Mouse (Mus musculus): ENCODE measurements at regions not wholly inside any gene's neighbourhood (a gene's known extent, or its start where the extent isn't known, plus 50 kb on each side); places are given as distances from the start of the nearest gene placed in this dataset.

GRCm38 (mm10) chr1:23705489-23705888 lies 56.1 kb upstream of the B3gat2 start:
- peak; percentile 31 for DNase-seq (ENCODE audit: low read depth, low spot score)
- Histone ChIP-seq H3K4me3 (ENCODE audit: control insufficient read depth in 1 of 2, insufficient read depth in 1 of 2, low read depth in 2 of 2, low read length in 2 of 2) (no peak overlapping the region), H3K27ac (ENCODE audit: control insufficient read depth, low read depth, low read length) (no peak overlapping the region), H3K4me1 (ENCODE audit: control insufficient read depth in 1 of 2, insufficient read depth in 2 of 2, low read length in 2 of 2) (no peaks in the 10 kb centered on the region), H3K27me3 (ENCODE audit: control insufficient read depth in 1 of 2, insufficient read depth in 2 of 2, low read length in 2 of 2) (no peaks in the 10 kb centered on the region; a peak in 1 of 4 replicates), H3K9me3 (replicated peaks; ENCODE audit: insufficient read depth, low read length) (no peaks in the 10 kb centered on the region), H3K36me3 (ENCODE audit: control insufficient read depth in 1 of 2, insufficient read depth in 2 of 2, low read length in 2 of 2) (no peaks in the 10 kb centered on the region), H3K9ac (ENCODE audit: control insufficient read depth, low read depth, low read length, poor library complexity, severe bottlenecking) (no peak overlapping the region), H3K79me2 (ENCODE audit: control insufficient read depth, insufficient read depth, low read length, poor library complexity) (no peaks in the 10 kb centered on the region)
- TF ChIP-seq ZNF384 (IDR thresholded peaks at IDR 0.05; ENCODE audit: low read depth, low read length) (no peak), MAFK (IDR thresholded peaks at IDR 0.05; ENCODE audit: borderline replicate concordance, low read depth, low read length) (no peak), E2F4 (IDR thresholded peaks at IDR 0.05; ENCODE audit: borderline replicate concordance, low read depth, low read length) (no peak), ZC3H11A (IDR thresholded peaks at IDR 0.05; ENCODE audit: low read depth, low read length) (peak; percentile 9; the same call in 1 of the 2 replicates), ELF1 (IDR thresholded peaks at IDR 0.05; ENCODE audit: low read depth, low read length) (no peak), MYC (IDR thresholded peaks at IDR 0.05; ENCODE audit: low read depth, low read length) (no peak), NRF1 (IDR thresholded peaks at IDR 0.05; ENCODE audit: insufficient read depth, low read depth, low read length, poor library complexity, severe bottlenecking) (no peak), SMC3 (IDR thresholded peaks at IDR 0.05; ENCODE audit: low read depth, low read length) (peak; percentile 60), GABPA (IDR thresholded peaks at IDR 0.05; ENCODE audit: low read depth, low read length) (no peak), ZKSCAN1 (IDR thresholded peaks at IDR 0.05; ENCODE audit: low read depth, low read length) (no peak), POLR2A (IDR thresholded peaks at IDR 0.05; ENCODE audit: control insufficient read depth in 1 of 2, insufficient read depth in 1 of 2, low read depth in 1 of 2, low read length in 2 of 2, poor library complexity in 1 of 2) (no peak), CTCF (IDR thresholded peaks at IDR 0.05 in 2 of 3, conservative IDR thresholded peaks at IDR 0.05 in 1 of 3; ENCODE audit: control insufficient read depth in 1 of 3, insufficient read depth in 1 of 3, low read depth in 2 of 3, low read length in 3 of 3, poor library complexity in 1 of 3, severe bottlenecking in 1 of 3) (peak; percentile 25 to 69 (median 59)), RAD21 (IDR thresholded peaks at IDR 0.05; ENCODE audit: low read depth, low read length) (peak; percentile 58), UBTF (IDR thresholded peaks at IDR 0.05; ENCODE audit: borderline replicate concordance, insufficient read depth, low read depth, low read length) (no peak)

- no peak overlapping the region for H3K27ac ChIP-seq (ENCODE audit: control insufficient read depth, low read depth, low read length)
- no peak overlapping the region for H3K4me3 ChIP-seq (ENCODE audit: control insufficient read depth in 1 of 2, insufficient read depth in 1 of 2, low read depth in 2 of 2, low read length in 2 of 2)
Observed at GRCm38 (mm10) chr1:23706450-23706849, 55.1 kb upstream of the B3gat2 start.

More at GRCm38 (mm10) chr1:23706450-23706849, 55.1 kb upstream of the B3gat2 start:
- no peak for TF ChIP-seq RAD21 (IDR thresholded peaks at IDR 0.05; ENCODE audit: low read depth, low read length)
- TF ChIP-seq MAX (IDR thresholded peaks at IDR 0.05; ENCODE audit: low read length), result no peak
- no peak for TF ChIP-seq USF1 (IDR thresholded peaks at IDR 0.05; ENCODE audit: low read depth, low read length)
- TF ChIP-seq MEF2A (IDR thresholded peaks at IDR 0.05; ENCODE audit: extremely low read depth, insufficient replicate concordance, low read depth, low read length, poor library complexity, severe bottlenecking), result no peak
- TF ChIP-seq RCOR1 (IDR thresholded peaks at IDR 0.05; ENCODE audit: low read depth, low read length), result no peak
- no peak for TF ChIP-seq ZKSCAN1 (IDR thresholded peaks at IDR 0.05; ENCODE audit: low read depth, low read length)
- no peak for TF ChIP-seq ZC3H11A (IDR thresholded peaks at IDR 0.05; ENCODE audit: low read depth, low read length)
- no peak for TF ChIP-seq GABPA (IDR thresholded peaks at IDR 0.05; ENCODE audit: low read depth, low read length)
- no peak for TF ChIP-seq SMC3 (IDR thresholded peaks at IDR 0.05; ENCODE audit: low read depth, low read length)
- no peak for TF ChIP-seq POLR2AphosphoS2 (IDR thresholded peaks at IDR 0.05; ENCODE audit: low read length)
- TF ChIP-seq MYB (IDR thresholded peaks at IDR 0.05; ENCODE audit: low read depth, low read length), result no peak
- no peak for DNase-seq (ENCODE audit: low read depth, low spot score)
- no peak overlapping the region for H3K9ac ChIP-seq (ENCODE audit: control insufficient read depth, low read depth, low read length, poor library complexity, severe bottlenecking)
- H3K27me3 ChIP-seq (ENCODE audit: control insufficient read depth in 1 of 2, insufficient read depth in 2 of 2, low read length in 2 of 2), result no peaks in the 10 kb centered on the region; a peak in 1 of 4 replicates
- no peaks in the 10 kb centered on the region for H3K79me2 ChIP-seq (ENCODE audit: control insufficient read depth, insufficient read depth, low read length, poor library complexity)
- no peaks in the 10 kb centered on the region for H3K4me1 ChIP-seq (ENCODE audit: control insufficient read depth in 1 of 2, insufficient read depth in 2 of 2, low read length in 2 of 2)
- no peaks in the 10 kb centered on the region for H3K9me3 ChIP-seq (replicated peaks; ENCODE audit: insufficient read depth, low read length)
- no peaks in the 10 kb centered on the region for H3K36me3 ChIP-seq (ENCODE audit: control insufficient read depth in 1 of 2, insufficient read depth in 2 of 2, low read length in 2 of 2)

Measured in MEL (cell line).